Comparison of ENCODE assay signal across 11 mouse cellular contexts in genomic region chr2:124369291-124369690, GRCm38 (mm10).
DNase-seq lines count a peak whose midpoint lies in the region; ATAC-seq and TF ChIP-seq lines count a peak whose summit lies in the region.
"Had no signal": no experiment of that assay in that cellular context is flagged by ENCODE, and none has a peak within 500 bp of the region (broad histone marks: within the 10 kb centered on the region; RNA-seq: fewer than 3 reads in every experiment).

No protein-coding gene starts in this region.

- intact Hi-C loops in gastrocnemius, adult 2 months (cut with DNase I), result no loop called here

- 0 out of 2 replicates have a peak, but pooled peaks have one; percentile 13 for ATAC-seq in heart, embryonic 14.5 days (ENCODE audit: insufficient number of reproducible peaks, insufficient read depth, low FRiP score, low read depth)

- peaks cover 12 to 30% of the 10 kb centered on the region in 2 experiments for H3K4me1 ChIP-seq in heart, embryonic 14.5 days (ENCODE audit: control insufficient read depth in 2 of 2, insufficient read depth in 2 of 2, low read length in 2 of 2)
- H3K4me1 ChIP-seq: neural tube, embryonic 12.5 days had no signal

- no peak overlapping the region for H3K9ac ChIP-seq in heart, embryonic 14.5 days (ENCODE audit: low read length)
- H3K9ac ChIP-seq: limb, embryonic 15.5 days; neural tube, embryonic 12.5 days had no signal

- H3K4me2 ChIP-seq in heart, embryonic 14.5 days (ENCODE audit: low read length), result no peak overlapping the region
- H3K4me2 ChIP-seq: limb, embryonic 15.5 days; neural tube, embryonic 12.5 days had no signal

- no peak for DNase-seq in gastrocnemius, adult 2 months
- DNase-seq in gastrocnemius, postnatal 25 days, result no peak
- no peak for DNase-seq in layer of hippocampus, adult 2 months (ENCODE audit: low spot score in 2 of 2)
- no peak for DNase-seq in layer of hippocampus, adult 11-12 months (ENCODE audit: low spot score)
- peak; percentile 21 for DNase-seq in Muller cell, postnatal 12 days (ENCODE audit: inconsistent ontology term)
- no peak for DNase-seq in frontal cortex, postnatal 36 days (ENCODE audit: low spot score in 2 of 2)
- DNase-seq: thymus, postnatal 14 days had no signal

- H3K27ac ChIP-seq in gastrocnemius, adult 2 months, result peak overlapping the region; percentile 25; the same call in 1 of the 2 replicates
- H3K27ac ChIP-seq in layer of hippocampus, adult 2 months, result peak overlapping the region; percentile 40; the same call in 1 of the 2 replicates
- H3K27ac ChIP-seq in heart, embryonic 14.5 days (replicated peaks in 1 of 2; ENCODE audit: control insufficient read depth in 1 of 2, insufficient read depth in 1 of 2, low read depth in 2 of 2, low read length in 2 of 2), result peak overlapping the region; percentile 64
- H3K27ac ChIP-seq: limb, embryonic 15.5 days; neural tube, embryonic 12.5 days had no signal

- no peaks in the 10 kb centered on the region for H3K9me3 ChIP-seq in heart, embryonic 14.5 days (ENCODE audit: control insufficient read depth, low read length)
- H3K9me3 ChIP-seq: limb, embryonic 15.5 days; neural tube, embryonic 12.5 days had no signal

- 32% methylated on average over 1 of the region's 1 CpGs for WGBS in heart, embryonic 14.5 days

- no peak overlapping the region for H3K4me3 ChIP-seq in gastrocnemius, adult 2 months
- H3K4me3 ChIP-seq in layer of hippocampus, adult 2 months, result no peak overlapping the region
- no peak overlapping the region for H3K4me3 ChIP-seq in heart, embryonic 14.5 days (ENCODE audit: control insufficient read depth in 1 of 2, insufficient read depth in 1 of 2, low read depth in 1 of 2, low read length in 2 of 2)
- H3K4me3 ChIP-seq: erythroblast, embryonic 14.5 days; limb, embryonic 15.5 days; neural tube, embryonic 12.5 days had no signal

- H3K36me3 ChIP-seq in heart, embryonic 14.5 days (ENCODE audit: control insufficient read depth, insufficient read depth, low read length), result no peaks in the 10 kb centered on the region
- H3K36me3 ChIP-seq: limb, embryonic 15.5 days; neural tube, embryonic 12.5 days had no signal

- TF ChIP-seq CTCF in gastrocnemius, adult 2 months (IDR thresholded peaks at IDR 0.05), result no peak
- TF ChIP-seq CTCF in layer of hippocampus, adult 2 months (conservative IDR thresholded peaks at IDR 0.05), result no peak

- no peaks in the 10 kb centered on the region for H3K27me3 ChIP-seq in heart, embryonic 14.5 days (ENCODE audit: control insufficient read depth, insufficient read depth, low read length)
- H3K27me3 ChIP-seq: limb, embryonic 15.5 days; neural tube, embryonic 12.5 days had no signal
